Mouse (Mus musculus): ENCODE data around the gene Lrp2.

DNA sequence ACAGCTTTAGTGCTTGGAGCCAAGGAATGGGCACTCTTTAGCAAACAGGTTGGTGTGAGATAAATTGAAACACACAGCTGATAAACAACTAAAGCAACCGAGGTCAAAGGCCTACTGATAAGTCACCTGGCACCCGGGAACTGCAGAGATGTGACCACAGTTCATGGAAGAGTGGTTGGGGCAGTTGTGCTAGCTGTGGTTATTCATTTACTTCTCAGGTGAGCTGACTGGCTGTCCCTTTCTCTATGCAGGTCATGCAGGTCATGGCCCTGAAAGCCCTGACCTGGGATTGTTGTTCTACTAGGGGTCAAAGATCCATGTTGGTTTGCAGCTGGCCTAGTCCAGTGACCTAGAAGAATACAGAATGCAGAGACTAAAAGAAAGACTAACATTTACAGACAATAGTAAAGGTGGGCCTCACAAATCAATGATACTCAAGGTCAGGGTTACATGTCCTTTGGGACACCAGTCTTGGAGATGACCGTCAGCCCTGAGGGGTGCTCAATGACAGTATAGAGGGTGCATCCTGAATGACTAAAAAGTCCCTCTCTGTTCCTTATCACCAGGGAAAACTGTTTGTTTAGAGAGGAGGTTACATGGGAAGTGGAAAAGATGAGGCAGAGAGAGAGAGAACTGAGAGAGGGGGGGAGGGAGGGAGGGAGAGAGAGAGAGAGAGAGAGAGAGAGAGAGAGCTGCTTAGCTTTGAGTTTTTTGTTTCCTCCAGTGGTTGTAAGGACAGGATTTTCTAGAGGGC, 199.6 kb downstream of the Lrp2 start:
- TF ChIP-seq CTCF (IDR thresholded peaks at IDR 0.05; ENCODE audit: borderline replicate concordance, insufficient read depth, low read length): no peak
- no peak for TF ChIP-seq POLR2A (IDR thresholded peaks at IDR 0.05; ENCODE audit: low read depth, low read length)

Data from embryonic fibroblast, embryonic 13.5 days (primary cell).